Mouse (Mus musculus) layer of hippocampus, postnatal 36 days (tissue): ENCODE data around the gene Gnai2. TPM values are rescaled to one million over a fixed set of nuclear protein-coding genes. Genes with fewer than 3 reads are reported as not detected.

ENCODE experiments used
- DNase-seq, 2 experiments: peaks; one replicate each; pipeline ENCODE4 v3.0.0; 2022
- total RNA-seq, 2 experiments: library from RNA; stranded (reverse); gene quantifications; 2 replicates each; pipeline ENCODE4 v1.2.3; 2021

Gene Gnai2
- total RNA-seq, 2 experiments from 2014 or later = 195 to 208 TPM

GRCm38 (mm10) chr9:107609433-107609830, 25.7 kb downstream of the Gnai2 start:
- DNase-seq = no peak

DNA sequence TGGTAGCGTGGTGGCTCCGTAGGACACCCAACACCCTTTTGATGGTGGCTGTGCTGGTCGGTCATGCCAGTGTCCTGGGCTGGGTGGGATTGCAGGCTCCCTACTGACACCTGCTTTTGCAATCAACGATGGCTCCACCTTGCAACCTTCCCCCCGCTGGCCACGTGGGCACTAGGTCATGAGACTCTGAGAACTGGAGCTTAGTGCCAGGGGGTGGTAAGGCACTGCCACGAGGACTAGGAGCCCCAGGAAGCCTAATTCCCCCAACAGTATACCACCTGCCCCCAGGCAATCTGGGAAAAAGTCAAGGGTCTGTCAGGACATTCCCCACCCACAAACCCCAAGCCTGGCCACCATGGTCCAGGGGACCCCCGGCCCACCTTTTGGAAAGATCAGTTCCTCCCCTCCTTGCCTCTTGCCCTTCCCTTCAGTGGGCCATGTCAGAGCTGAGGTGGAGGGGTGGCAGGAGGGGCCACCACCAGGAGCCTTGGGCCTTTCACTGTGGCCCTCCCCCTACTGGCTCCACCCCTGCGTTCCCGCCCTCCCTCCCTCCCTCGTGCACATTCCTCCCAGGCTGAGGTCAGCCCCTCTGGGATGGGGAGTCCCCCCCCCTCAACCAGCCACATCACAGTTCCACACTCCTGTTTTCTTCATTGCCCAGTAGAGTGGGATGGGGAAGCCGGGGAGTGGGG, 26.3 kb downstream of the Gnai2 start, which contains the start of gene Sema3b:
Sema3b (minus strand) TSS at position 489 of the 692 bp plus-strand sequence.
- no peak for DNase-seq

DNA sequence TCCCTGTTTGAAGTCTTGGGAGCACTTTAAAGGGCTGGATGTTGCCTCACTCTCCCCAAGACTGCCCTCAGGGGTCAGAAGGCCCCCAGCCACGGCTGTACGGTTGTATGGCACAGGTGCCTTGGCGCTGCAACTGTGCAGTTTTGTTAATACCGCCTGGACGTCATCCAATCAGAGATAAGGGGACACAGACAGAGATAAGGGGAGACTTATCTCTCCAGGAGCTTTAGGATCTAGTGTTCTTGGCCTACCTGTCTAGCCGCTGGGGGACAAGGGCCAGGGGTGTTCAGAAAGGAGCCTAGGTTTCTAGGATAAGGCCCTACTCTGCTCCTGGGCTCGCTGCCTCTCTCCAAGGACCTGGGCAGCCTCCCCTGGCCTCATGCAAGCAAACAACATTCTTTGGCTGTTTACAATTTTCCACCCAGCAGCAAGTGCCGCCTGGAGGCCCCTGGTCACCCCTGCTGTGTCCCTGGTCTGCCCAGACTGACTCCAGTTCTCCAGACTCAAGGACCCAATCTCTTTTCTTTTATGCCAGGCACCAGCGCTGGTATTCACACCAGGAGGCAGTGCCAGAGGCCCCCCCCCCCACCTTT, 27.4 kb downstream of the Gnai2 start:
- DNase-seq = no peak

- no peak for DNase-seq
Observed at GRCm38 (mm10) chr9:107607036-107607435, 28.1 kb downstream of the Gnai2 start.

DNA sequence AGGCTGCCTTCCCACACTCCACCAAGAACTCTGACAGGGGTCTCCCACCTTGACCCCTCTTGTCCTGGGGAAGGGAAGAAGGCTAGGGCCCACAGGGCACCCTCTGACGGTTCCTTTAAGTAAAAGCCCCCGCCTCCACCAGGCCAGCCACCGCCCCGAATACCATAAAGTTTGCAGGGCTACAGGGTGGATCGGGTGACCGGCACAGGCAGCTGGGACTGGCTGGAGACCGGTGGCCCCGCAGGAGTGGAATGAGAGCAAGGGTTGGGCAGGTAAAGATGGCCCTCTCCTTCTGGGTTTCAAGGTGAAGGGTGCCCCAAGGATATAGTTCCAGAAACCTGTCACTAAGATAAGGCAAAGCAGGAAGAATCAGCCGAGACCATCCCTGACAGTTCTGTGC, 28.6 kb downstream of the Gnai2 start:
- no peak for DNase-seq

GRCm38 (mm10) chr9:107605041-107605661, 30.0 kb downstream of the Gnai2 start:
- DNase-seq = no peak

- DNase-seq = no peak
Observed at GRCm38 (mm10) chr9:107603251-107603650, 31.9 kb downstream of the Gnai2 start.

DNA sequence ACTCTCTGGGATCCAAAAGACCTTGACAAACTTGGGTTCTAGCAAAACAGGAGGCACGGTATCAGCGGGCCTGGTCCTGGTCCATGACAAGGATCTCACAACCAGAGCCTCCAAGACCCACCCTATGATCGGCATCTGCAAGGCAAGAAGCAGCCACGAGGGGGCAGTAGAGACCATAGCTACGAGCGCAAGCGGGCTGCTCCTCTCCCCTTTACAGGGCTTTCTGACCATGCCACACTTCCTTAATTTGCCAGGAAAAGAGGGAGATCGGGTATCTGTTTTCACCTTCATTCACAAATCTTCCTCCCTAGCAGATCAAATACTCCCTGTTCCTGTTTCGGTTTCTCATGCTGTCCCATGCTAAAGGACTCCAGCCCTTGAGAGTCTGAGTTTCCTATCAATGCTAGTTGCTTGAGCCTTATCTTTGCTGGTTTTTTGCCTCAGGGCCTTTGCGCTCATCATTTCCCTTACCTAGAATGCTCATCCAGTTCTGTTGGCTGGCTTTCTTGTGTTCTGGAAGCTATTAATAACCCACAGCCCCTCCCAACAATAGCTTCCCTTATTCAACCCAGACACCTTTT, 33.0 kb downstream of the Gnai2 start:
- peak; percentile 86 to 90 for DNase-seq

DNA sequence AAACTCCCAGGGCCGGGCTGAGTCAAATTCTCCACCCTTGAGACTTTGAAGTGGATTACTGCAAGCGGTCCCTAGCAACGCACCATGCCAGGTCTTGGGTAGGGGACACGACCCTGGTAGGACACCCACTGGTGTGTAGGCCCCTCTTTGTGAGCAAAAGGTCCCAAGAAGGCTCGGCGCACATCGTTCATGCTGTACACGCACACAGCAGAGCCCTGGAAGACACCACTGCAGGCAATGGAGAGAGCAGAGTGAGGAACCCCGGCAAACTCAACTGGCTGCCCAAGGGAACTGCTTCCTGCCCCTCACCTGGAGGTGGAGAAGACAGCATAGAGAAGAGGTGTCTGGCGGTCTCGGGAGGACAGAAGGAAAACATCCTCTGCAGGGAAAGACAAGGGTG, 33.9 kb downstream of the Gnai2 start:
- no peak for DNase-seq

DNA sequence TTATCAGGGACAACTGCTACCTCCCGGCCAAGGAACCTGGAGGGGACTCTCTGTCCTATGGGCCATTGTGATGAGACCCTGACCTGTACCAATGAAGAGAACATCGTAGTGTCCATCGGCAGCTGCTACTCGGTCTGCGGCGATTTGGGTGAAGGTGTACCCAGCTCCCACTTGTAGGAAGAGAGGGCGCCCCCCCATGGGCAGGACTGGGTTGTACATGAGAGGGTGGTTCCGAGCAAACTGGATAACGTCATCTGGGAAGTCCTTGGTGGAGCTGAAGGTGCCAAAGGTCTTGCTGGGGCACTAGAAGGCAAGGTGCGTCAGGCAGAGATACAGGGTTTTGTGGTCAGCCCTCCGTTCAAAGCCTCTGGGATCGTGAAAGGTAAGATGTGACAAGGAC, 34.4 kb downstream of the Gnai2 start:
- DNase-seq = no peak

DNA sequence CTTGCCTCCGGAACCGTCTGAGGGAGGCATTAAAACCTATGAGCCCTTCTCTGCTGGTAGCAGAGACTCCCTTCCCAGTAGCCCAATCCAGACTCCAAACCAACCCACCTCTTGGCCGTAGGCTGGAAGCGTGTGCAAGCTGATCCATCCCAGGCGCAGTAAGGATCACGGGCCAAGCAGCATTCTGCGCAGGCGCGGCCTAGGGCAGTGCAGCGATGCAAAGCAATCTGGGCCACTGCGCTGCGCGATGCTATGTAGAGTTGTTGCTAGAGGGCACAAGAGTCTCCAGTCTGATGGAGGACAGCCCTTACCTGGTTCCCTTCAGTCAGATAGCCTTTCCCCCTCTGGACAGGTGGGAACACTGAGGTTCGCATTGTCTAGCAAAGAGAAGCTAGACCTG, 35.3 kb downstream of the Gnai2 start:
- DNase-seq = no peak

DNA sequence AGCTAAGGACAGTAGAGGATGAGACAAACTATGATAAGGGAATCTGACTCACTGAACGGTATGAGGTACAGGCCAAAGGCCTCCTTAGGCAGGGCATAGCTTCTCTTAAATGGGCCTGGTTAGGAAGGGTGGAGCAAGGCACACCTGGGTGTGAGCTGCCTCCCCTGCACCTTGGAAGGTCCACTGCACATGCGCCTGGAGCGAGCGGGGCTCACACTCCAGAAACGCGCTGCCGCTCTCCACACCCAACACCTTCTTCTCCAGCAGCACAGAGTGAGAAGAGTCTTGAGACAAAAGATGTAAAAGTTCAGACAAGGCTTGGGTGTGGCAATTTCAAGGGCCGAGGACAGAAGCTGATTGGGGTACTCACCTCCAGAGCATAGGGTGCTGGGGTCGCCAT, 35.7 kb downstream of the Gnai2 start:
- no peak for DNase-seq

DNA sequence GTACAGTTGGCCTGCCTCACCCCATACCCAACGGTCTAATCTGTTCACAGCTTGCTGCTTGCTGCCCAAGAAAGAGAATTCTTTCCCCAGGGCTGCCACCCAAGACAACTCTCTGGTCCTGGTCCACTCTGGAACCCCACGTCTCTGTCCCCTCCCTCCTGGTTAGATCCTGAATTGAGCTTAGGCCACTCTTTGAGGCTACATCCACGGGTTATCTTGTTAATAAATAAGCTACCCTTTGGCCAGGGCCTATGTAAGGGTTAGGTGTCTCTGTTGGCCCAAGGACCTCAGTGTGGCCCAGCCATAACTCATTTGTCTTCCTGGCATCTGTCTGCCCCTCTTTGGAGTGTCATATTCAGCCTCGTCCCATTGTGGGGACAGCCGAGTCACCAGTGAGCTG, 36.8 kb downstream of the Gnai2 start:
- DNase-seq = no peak

DNA sequence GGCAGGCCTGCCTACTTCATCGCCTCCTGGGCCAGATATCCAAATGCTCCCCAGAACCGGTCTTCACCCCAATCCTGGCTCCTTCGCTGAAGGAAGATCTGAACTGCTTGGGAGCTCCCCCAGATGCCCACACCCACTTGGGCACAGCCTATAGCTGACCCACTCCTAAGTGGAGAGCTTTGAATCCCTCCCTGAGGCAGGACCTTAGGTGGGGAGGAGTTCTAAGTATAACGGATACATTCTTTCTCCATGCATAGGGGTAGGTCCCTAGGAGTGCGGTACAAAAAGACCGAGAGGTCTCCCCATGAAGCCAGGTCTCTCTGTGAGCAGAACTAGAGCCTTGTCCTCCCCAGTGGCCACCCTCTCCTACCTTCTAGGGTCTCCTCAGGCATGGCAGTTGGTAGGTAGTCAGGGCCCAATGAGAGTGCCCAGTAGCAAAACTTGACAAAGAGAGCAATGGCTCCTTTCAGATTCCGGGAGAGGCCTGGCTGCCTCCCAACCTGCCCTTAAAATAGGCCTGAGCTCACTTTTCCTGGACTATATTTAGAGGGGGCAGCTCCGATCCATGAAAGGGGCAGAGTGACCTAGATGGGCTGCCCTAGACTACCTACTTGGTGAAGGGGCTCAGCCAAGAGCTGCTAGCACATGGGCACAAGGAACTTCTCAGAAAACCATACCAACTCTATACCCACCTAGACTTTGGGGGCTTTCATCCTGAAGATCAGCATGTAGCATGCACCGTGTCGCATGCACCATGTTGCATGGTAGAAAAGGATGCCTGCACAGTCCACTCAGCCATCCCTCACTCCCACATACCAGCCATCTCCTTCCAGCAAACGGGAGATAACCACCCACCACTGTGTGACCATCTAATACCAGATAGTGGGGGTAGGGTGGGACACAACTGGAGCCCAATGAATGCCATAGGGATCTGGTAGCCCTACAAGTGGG, 38.3 kb downstream of the Gnai2 start:
- DNase-seq = no peak

GRCm38 (mm10) chr9:107594281-107595062, 40.7 kb downstream of the Gnai2 start:
- no peak for DNase-seq

GRCm38 (mm10) chr9:107593101-107593976, 41.8 kb downstream of the Gnai2 start:
- DNase-seq = no peak

- DNase-seq = no peak
Observed at GRCm38 (mm10) chr9:107590773-107591060, 44.5 kb downstream of the Gnai2 start.

GRCm38 (mm10) chr9:107590058-107590772, 45.0 kb downstream of the Gnai2 start:
- no peak for DNase-seq

DNA sequence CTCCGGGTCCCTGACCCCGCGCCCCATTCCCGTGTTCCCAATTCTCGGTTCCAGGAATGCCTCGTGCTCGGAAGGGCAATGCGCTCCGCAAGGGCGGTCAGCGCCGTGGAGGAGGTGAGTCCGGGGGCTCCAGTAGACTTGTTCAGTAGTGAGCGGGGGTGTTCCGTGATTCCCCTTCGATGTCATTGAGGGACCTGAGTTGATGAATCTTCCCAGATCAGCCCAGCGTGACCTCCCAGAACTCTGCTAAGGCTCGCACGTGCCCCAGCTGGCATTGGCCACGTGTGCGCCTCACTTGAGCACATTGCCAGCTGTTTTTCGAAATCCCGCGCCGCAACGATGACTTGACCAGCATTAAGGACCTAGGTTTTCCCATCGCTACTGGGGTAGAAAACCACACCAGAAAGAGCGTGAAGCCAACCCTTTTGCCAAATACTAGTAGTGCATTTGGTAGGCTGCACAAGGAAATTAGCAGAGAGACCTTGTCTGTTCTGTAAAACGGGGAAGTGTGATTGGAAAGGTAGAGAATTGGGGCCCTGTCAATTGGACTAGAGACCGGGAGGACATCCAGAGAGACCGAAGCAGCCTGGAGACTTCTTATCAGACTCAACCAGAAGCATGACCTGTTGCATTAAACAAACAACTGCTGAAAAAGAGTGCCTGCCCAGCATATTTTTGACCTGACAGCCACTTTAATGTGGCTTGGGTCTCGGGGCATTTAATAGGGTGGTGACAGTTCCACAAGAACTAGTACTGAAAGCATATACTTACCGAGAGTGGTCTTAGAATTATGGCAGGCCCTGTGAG, 47.1 kb downstream of the Gnai2 start:
- no peak for DNase-seq
